Mouse (Mus musculus) heart, adult 9 months (tissue): ENCODE measurements around the gene Mkln1.

ENCODE experiments used
- DNase-seq, 2 experiments: peaks; one replicate each; pipeline ENCODE4 v3.0.0; 2022; ENCODE audit warnings: low spot score in 2 of 2

Gene Mkln1

DNA sequence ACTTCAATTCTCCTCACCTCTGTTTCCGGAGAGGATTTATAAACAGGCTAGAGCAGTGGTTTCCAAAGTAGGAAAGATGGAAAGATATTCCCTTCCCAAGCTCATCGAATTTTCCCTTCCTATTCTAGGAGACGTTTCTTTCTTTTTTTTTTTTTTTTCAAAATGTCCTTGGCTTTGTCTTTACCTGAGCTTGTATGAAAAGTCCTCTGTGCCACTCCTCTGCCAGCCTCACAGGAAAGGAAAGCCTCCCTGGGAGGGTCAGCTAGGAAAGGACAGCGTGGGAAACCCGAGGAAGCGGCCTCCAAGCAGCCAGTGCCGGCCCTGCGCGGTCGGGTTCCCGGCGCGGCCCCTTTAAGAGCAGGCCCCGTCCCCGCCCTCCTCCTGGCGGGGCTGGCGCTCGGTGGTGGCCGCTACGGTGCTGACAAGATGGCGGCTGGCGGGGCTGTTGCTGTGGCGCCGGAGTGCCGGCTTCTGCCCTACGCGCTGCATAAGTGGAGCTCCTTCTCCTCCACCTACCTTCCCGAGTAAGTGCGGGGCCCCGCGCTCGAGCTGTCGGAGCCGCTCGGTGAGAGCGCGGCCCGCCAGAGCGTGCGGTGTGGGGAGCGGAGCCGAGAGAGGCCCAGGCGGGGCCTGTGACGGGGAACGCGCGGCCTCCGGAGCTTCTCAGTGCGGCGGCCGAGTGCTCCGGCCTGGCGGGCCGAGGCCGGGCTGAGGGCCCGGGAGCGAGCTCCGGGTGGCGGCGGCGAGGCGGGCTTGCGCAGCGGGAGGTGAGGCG is at the start of gene Mkln1:
TSS of gene Mkln1 (plus strand) at position 305 of the 775 bp plus-strand sequence.
- peak; percentile 90 to 91 for DNase-seq

DNA sequence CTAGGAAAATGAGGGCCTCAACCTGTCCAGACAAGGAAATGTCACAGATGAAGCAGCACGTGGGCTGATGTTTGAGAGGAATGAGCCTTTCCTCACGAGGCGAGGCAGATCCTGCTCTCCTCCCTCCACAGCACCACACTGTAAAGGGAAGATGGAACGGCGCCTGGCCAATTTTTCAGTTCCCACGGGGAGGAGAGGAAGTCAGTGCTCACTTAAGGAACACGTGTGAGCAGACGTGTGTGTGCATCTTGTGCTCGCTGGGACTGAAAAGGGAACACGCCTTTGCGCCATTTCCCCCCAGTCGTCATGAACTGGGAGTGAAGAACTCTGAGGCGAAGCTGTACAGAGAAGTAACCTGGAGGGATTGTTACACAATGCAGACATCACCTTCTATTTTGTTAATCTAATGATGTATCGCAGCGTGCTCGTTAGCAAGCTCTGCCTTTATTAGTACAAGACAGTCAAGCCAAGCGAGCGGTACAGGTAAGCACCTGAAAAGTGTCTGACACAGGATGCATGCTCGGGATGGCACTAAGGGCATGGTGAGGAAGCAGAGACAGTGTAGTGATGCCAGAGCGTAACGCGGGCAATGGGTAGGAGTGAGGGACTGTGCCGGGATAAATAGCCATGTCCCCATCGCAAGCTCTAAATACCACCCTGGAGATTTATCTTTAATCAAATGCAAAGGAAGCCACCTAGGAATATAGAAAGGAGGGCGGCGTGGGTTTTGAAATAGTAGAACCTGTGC is 41.9 kb upstream of the Mkln1 start:
- peak; percentile 63 to 66 for DNase-seq

DNA sequence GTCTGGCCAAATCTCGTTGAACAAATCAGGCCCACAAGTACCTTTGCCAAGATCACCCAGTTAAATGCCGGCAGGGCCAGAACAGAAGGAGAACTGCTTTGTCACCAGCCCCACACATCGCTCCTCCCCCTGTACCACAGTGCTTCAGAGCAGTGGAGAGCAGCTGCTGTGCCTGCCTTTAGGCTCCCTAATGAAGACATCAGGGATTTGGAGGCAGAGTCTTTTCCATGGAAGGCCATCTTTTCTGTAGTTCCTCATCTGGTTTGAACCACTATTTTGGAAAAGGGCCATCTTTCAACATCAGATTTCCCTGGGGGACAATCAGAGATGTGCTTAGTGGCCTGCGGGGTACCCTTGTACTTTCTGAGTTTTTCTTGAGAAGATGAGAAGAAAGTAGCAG is 41.2 kb upstream of the Mkln1 start:
- DNase-seq, result peak; percentile 75

DNA sequence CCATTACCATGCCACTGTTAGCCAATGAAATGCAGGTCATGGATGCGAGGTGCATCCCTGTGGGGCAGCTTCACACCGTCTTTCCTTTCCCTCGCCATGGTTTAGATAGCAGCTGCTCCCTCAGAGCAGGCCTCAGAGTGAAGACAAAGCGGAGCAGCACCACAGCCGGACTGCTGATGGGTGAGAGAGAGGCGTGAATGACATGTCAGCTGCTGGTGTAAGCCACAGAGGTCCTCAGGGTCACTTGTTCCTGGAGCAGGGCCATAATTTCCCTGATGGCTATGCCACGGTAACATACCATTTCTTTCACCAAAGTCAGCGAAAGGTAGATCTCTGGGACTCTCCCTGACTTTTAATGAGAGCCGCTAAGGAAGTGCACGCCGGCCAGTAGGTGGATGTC is 35.9 kb upstream of the Mkln1 start:
- DNase-seq, result no peak

DNA sequence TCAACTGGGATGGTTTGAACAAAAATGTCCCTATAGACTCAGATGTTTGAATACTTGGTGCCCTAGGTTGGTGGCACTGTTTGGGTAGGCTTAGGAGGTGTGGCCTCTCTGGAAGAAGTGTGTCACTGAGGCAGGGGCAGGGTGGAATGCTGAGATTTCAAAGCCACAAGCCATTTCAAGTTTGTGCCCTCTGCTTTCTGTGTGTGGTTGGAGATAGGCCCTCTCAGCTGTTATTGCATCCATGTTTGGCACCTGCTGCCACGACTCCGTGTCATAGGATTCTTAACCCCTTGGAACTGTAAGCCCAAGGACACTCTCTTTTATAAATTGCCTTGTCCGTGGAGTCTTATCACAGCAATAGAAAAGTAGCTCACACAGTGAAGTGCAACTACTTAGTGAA is 34.1 kb upstream of the Mkln1 start:
- no peak for DNase-seq

DNA sequence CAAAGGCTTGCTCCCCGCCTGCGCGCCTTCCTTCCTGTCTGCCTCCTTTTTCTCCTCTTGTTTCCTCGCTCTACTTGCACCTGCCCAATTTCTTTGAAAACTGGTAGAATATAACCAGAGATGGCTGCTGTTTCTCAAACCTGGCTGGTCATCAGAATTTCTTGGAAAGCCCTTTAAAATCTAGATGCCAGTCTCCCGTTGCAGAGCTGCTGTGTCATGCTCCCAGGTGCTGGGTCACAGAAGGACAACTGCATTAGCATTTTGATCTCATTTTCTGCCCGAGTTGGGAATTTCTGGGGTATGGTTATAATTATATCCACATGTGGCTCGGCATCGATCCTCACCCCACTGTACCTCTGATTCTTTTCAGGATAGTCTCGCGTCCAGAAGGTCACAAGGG is 30.6 kb upstream of the Mkln1 start:
- DNase-seq, result no peak

DNA sequence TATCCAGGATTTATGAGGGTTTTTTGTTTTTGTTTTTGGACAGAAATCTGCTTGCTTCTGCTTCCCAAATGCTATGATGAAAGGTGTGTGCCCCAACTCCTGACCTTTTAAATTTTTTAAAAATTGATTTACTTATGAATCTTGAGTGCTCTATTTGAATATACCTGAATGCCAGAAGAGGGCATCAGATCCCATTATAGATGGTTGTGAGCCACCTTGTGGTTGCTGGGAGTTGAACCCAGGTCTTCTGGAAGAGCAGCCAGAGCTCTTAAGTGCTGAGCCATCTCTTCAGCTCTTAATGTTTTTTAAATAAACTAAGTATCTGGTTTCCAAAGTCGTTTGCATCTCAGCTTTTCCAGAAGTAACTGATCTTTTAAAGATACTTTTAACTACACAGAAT is 30.0 kb upstream of the Mkln1 start:
- no peak for DNase-seq

DNA sequence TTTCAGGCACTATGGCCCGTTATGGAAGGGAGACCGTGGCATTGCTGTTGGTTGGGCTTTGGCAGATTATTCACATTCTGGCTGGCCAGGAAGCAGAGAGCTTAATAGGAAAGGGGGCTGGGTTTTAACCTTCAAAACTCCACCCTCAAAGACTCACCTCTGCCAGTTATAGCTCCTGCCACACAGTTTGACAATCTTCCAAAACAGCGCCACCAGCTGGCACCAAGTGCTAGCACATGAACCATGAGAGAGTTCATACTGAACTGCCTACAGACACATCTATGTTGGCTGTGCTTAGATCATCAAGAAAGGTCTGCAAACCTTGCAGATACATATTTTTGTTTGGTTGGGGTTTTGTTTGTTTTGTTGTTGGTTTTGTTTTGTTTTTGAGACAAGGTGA is 28.7 kb upstream of the Mkln1 start:
- no peak for DNase-seq

DNA sequence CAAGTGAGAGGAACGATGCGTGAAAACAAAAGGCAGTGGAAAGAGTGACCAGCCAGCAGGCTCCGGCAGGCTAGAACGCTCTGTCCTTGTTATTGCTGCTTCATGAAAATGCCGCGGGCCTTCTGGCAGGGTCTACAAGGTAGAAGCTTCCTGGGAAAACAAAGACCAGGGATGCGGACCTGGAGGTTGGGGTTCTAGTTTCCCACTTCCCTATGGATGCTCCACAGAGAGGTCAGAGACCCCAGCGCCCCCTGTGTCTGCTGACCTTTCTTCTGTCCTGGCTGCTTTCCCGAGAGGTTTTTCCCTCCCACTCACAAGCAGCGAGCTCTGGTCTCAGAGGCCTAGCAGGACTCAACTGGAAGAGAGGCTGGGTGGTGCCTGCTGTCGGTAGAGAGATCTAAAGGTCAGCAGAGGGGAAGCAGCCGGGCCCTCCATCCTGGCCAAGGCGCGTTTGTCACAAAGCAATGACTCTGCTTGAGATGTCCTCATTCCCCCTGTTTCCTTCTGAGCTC is 27.9 kb upstream of the Mkln1 start:
- peak; percentile 55 to 71 for DNase-seq

DNA sequence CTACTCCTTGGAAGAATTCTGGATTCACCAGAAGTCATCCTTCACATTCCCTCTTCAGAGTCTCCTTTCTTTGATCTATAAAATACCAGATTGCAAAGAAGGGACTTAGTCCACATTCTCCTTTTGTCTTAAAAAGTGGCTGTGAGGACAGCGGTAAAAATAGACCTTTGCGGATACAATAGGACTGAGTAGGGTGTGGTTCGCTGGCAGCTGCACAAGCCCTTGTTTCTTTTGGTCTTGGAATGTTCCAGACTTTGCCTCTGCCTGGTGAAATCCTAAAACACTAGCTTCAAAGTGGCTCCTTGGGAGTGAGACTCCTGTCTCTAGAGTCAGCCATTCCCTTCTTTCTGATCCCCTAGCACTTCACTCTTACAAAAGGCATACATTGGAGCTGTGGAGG is 27.4 kb upstream of the Mkln1 start:
- DNase-seq, result peak; percentile 69 to 75

DNA sequence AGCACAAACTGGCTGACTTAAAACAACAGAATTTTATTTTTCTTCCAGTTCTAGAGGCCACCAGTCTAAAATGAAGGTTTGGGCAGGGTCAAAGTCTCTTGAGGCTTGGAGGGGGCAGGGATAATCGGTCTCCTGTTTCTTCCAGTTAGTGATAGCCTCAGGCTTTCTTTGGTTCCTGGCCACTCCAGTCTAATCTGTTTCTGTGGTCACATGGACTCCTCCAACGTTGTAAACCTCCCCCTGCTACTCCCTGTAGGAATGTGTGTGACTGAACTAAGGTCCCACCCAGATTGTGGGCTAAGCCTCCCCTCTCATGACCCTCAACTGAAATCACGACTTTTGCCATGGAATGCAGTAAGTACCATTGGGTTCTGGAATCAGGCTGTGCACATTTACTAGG is 25.9 kb upstream of the Mkln1 start:
- DNase-seq, result peak; percentile 30 to 48

DNA sequence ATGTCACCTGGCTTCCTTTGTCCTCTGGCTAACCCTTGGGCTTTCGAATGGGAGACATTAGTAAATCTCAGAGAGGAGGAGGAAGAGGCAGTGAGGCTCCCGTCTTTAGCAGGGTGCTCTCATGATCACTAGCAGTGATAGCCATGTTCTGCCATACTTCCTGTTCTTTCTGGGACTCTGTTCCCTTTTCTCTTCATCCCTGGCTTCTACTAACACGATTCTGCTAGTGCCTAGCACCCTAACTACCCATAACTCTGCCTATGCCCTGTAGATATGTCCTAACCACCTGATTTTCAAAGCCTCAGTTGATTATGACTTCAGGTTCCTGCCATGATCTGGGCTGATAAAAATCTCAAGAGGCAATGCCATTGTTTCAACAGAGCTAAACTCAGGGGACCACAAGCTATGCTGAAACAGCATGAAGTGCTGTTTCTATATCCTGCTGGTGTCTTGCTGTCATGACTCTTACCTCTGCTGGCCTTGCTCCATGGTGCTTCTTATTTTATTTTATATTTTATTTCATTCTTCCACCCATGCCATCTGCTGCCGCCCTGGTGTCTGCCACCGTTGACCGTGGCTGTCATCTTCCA is 25.4 kb upstream of the Mkln1 start:
- DNase-seq, result no peak

DNA sequence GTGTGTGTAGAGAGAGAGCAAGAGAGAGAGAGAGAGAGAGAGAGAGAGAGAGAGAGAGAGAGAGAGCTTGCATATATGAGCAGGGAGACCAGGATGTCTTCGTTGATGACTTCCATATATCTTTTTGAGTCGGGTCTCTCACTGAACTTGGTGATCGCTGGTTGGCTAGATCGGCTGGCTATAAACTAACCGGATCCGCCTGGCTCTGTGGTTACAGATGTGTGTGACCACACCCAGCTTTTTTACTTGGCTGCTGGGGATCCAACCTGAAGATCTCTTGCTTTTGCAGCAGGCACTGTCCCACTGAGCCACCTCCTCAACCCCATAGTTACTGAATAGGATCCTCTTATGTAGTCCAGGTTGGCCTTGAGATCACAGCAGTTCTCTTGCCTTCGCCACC is 15.5 kb upstream of the Mkln1 start:
- DNase-seq, result no peak

DNA sequence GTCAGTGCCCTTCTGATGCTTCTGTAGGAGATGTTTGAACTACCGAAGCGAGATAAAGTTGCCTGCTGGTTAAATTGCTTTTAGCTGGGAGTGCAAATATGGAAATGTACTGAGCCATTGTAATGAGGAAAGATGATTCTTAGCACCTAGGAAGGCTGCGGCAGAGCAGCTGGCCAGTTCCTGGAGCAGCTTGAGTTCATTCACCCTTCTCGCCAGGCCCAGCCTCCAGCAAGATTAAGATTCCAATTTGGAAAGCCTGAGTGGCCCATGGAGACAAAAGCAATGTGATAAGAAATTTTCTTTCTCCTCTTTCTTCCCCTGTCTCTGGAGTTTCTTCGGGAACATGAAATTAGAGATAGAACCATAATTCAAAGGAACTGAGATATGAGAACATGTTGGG is 13.7 kb upstream of the Mkln1 start:
- DNase-seq, result no peak

DNA sequence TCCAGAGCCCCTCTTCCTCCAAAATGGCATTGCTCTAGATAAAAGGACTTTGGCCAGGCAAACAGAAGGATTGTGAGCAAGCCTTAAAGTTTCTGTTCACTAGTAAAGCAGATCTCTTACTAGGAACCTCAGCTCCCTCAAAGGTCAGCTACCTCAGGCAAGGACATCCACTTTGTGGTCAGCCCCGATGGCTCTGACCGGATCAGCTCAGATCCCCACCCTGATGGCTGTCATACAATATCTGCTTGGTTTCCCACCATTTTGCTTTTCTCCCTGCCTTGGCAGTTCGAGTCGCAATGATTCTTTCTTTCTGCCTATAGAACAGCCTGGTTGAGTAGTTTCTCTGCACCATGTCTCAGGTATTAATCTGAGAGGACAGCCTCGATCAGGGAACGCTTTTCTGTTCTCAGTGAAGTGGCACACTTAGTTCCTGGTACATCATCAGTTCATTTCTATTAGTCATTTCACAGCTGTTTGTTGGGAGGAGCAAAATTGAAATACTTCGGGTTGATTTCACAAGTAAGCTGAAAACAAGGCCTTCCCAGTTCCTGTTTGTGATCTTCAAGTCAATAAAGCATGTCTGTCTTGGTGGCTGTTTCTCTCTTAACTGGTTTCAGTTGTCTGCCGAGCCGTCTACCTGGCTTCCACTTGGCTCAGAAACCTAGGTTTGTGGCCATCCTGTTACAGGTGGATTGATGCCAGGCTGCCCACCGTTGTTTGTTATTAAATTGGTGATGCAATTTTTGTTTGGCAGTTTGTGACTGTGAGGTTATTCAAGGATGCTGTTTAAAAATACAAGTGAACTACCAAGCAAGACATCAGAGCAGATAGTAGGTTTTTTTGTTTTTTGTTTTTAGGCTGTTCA is 13.0 kb upstream of the Mkln1 start:
- DNase-seq, result peak; percentile 24 to 35

DNA sequence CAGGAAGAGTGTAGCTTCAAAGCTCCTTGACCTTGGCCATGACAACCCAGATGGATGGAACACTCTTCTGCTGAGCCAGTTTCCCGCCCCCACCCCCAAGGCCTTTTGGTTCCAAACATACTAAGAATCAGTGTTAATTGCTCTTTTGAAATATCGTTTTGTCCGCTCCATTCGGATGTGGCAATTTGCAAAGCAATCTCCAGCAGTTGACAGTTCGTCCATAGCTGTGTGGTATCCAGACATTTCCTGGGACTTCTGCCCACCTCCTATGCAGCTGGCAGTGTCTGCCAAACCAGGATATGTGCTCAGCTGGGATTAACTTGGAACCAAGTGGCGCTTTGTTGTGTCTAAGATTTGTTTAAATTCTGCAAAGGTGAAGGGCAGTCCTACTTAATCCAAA is 8.8 kb upstream of the Mkln1 start:
- no peak for DNase-seq

DNA sequence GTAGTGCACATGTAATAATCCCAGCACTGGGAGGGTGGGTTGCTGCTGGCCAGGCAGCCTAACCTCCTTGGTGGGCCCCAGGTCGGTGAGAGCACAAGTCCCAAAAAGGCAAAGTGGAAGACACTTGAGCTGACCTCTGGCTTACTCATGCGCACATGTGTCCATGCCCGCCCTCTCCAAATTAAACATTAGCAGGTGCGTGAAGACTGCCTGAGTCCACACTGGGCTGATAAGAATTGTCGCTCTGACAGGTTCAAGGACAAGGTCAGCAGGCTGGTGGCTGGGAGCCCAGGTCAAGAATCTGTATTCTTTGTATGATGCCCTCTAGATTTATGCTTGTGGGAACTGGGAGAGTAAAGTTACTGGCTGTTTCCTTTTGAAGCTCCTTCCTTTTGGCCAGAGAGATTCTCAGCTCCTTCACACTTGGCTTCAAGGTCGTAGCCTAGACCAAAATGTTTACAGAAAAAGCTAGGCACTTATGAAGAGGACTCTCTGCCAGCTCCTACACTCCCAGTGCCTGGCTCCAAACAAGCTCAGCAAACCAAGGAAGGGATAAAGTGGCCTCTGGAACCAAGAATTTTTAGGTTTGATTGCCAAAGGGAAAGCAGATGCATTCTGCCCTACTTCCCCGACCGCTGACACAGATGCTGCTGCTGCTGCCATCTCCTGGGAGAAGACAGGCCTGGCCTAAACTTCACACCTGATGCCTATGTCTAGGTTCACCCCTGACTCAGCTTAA is 8.1 kb upstream of the Mkln1 start:
- peak; percentile 50 to 66 for DNase-seq

DNA sequence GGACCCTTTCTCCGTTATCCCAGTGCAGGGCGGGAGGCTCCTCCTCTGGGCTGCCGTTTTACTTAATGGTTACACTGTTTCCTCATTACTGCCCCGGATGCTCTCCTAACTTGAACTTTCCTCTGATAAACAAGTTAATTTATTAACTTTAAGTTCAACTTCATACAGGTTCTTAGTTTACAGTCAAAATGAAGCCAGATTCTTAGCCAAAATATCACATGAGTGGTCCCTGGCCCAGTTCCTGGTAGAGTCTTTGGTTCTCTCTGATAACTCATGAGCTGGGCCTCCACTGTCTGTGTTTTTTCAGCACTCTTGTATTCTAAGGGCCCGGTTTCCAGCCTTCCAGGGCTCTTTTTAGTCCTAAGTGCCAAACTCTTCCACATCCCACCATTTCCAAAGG is 5.7 kb upstream of the Mkln1 start:
- no peak for DNase-seq

DNA sequence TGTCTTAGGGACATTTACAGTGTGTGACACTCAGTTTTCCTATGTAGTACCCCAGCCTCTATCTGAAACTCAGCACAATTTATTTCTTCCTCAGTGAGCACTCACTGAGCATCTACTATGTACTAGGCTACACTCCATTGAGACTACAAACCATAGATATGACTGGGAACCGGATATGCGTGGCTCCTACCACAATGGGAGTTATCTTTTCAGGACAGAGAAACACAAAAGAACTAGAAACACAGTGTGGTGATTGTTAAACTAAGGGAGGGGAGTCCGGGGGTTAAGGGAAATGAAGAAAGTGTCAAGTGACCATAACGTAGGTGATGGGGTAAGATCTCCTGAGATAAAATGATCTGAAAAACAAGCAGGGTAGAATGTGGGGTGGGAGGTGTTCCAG is 2.4 kb upstream of the Mkln1 start:
- no peak for DNase-seq

DNA sequence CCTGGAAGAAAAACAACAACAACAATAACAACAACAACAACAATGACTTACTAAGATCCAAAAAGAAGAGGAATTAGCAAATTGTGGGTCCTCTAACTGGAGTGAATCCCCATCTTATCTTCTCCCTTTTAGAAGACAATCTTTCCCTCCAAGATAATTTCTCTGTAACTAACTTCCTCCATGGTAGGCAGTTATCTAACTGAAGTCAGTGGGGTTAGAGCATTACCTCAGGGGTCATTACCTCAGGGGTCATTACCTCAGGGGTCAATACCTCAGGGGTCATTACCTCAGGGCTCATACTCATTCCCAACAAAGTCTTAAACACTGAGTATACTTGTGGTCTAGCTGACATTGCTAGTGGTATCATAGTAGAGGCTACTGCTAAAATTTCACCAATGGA is 1.2 kb upstream of the Mkln1 start:
- DNase-seq, result no peak

DNA sequence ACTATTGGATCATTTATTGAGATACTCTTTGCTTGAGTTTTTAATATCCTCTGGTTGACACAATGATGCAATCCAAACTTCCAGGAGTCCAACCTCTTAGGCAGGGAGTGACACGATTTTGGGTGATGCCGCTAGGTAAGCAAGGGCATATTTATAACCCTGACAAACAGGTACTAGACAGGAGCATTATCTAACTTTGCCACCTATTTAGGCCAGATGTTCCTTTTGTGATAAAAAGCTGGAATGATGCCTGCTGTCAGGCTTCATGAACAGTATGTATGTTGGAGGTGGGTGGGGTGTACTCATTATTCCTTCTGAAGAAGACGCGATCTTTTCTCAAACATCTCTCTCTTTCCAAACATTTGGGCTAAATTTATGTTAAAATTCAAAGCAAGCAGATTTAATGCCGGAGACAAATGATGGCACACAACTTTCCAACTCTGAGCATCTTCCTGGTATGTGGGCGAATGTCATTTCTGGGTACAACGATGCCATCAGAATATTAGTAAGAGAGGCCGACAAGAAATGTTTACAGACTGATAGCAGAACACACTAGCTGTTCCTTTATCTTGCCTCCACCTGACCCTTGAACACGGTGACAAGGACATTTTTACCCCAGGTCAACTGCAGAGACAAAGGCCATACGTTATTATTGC is 632 bp upstream of the Mkln1 start:
- DNase-seq, result no peak
